Mouse (Mus musculus): Measurements from ENCODE around the gene Wdr59. TPM values are rescaled to one million over a fixed set of nuclear protein-coding genes. Genes with fewer than 3 reads are reported as not detected.
"Not testable (repeated sequence)": the region's sequence is repeated elsewhere in the genome, so short reads cannot be mapped to it uniquely, and the experiment has no call there.

Gene Wdr59
- total RNA-seq, 4 experiments from 2014 or later: 22.7 to 24.5 (median 23.7) TPM

- DNase-seq (ENCODE audit: low spot score in 2 of 2): no peak
These were observed 16.3 kb upstream of the Wdr59 start for GRCm38 (mm10) chr8:111538194-111538593.

GRCm38 (mm10) chr8:111537765-111538158 lies 15.9 kb upstream of the Wdr59 start:
- no peak for DNase-seq (ENCODE audit: low spot score in 2 of 2)

GRCm38 (mm10) chr8:111536978-111537764 lies 15.3 kb upstream of the Wdr59 start:
- DNase-seq (ENCODE audit: low spot score in 2 of 2): peak; percentile 48 to 49

GRCm38 (mm10) chr8:111536031-111536977 lies 14.4 kb upstream of the Wdr59 start, which contains the start of gene Znrf1:
Znrf1 (plus strand) TSS chr8:111536097.
- DNase-seq (ENCODE audit: low spot score in 2 of 2): peak; percentile 50 to 62

GRCm38 (mm10) chr8:111535491-111535890 lies 13.6 kb upstream of the Wdr59 start:
- DNase-seq (ENCODE audit: low spot score in 2 of 2): no peak

GRCm38 (mm10) chr8:111533503-111533902 lies 11.6 kb upstream of the Wdr59 start:
- no peak for DNase-seq (ENCODE audit: low spot score in 2 of 2)

GRCm38 (mm10) chr8:111531621-111532020 lies 9.7 kb upstream of the Wdr59 start:
- no peak for DNase-seq (ENCODE audit: low spot score in 2 of 2)

GRCm38 (mm10) chr8:111531191-111531590 lies 9.3 kb upstream of the Wdr59 start:
- DNase-seq (ENCODE audit: low spot score in 2 of 2): no peak

- no peak for DNase-seq (ENCODE audit: low spot score in 2 of 2)
These were observed 6.2 kb upstream of the Wdr59 start for GRCm38 (mm10) chr8:111528071-111528470.

GRCm38 (mm10) chr8:111527149-111527548 lies 5.3 kb upstream of the Wdr59 start:
- DNase-seq (ENCODE audit: low spot score in 2 of 2): no peak

GRCm38 (mm10) chr8:111526403-111527024 lies 4.6 kb upstream of the Wdr59 start:
- DNase-seq (ENCODE audit: low spot score in 2 of 2): no peak

GRCm38 (mm10) chr8:111517466-111517865 lies 4.4 kb downstream of the Wdr59 start:
- no peak for DNase-seq (ENCODE audit: low spot score in 2 of 2)

GRCm38 (mm10) chr8:111516451-111517035 lies 5.3 kb downstream of the Wdr59 start:
- no peak for DNase-seq (ENCODE audit: low spot score in 2 of 2)

GRCm38 (mm10) chr8:111513446-111513845 lies 8.4 kb downstream of the Wdr59 start:
- no peak for DNase-seq (ENCODE audit: low spot score in 2 of 2)

GRCm38 (mm10) chr8:111512941-111513340 lies 9.0 kb downstream of the Wdr59 start:
- DNase-seq (ENCODE audit: low spot score in 2 of 2): no peak

- no peak for DNase-seq (ENCODE audit: low spot score in 2 of 2)
These were observed 11.5 kb downstream of the Wdr59 start for GRCm38 (mm10) chr8:111510401-111510800.

GRCm38 (mm10) chr8:111509278-111509677 lies 12.6 kb downstream of the Wdr59 start:
- DNase-seq (ENCODE audit: low spot score in 2 of 2): no peak

GRCm38 (mm10) chr8:111508566-111508965 lies 13.3 kb downstream of the Wdr59 start:
- no peak for DNase-seq (ENCODE audit: low spot score in 2 of 2)

- DNase-seq (ENCODE audit: low spot score in 2 of 2): no peak
These were observed 20.0 kb downstream of the Wdr59 start for GRCm38 (mm10) chr8:111501724-111502464.

- not testable (repeated sequence) for DNase-seq (ENCODE audit: low spot score in 2 of 2)
These were observed 23.6 kb downstream of the Wdr59 start for GRCm38 (mm10) chr8:111498249-111498648.

- no peak for DNase-seq (ENCODE audit: low spot score in 2 of 2)
These were observed 25.6 kb downstream of the Wdr59 start for GRCm38 (mm10) chr8:111496326-111496725.
